Mouse (Mus musculus) thymus, adult 2 months (tissue): Measurements from ENCODE around the gene Usp6nl. TPM values are rescaled to one million over a fixed set of nuclear protein-coding genes. Genes with fewer than 3 reads are reported as not detected.

ENCODE experiments used
- DNase-seq: peaks from one replicate; pipeline ENCODE4 v3.0.0; 2021
- H3K27ac ChIP-seq: fragments of 200-500 bp; 2 replicates; pipeline ENCODE4 v1.5.1; 2012; ENCODE audit warnings: low read length, control low read depth; ENCODE audit not compliant: control insufficient read depth, insufficient read depth
- H3K27me3 ChIP-seq: fragments of 200-500 bp; 2 replicates; pipeline ENCODE4 v1.6.1; 2012; ENCODE audit warnings: mild to moderate bottlenecking, low read length, moderate library complexity, mixed read lengths; ENCODE audit not compliant: control insufficient read depth, insufficient read depth
- H3K36me3 ChIP-seq: fragments of 200-500 bp; 2 replicates; pipeline ENCODE4 v1.6.1; 2012; ENCODE audit warnings: mild to moderate bottlenecking, low read length, moderate library complexity; ENCODE audit not compliant: control insufficient read depth, insufficient read depth
- H3K4me1 ChIP-seq: fragments of 200-500 bp; replicated peaks from 2 replicates; pipeline ENCODE4 v1.6.1; 2012; ENCODE audit warnings: low read length; ENCODE audit not compliant: control insufficient read depth, insufficient read depth
- H3K4me3 ChIP-seq: fragments of 200-500 bp; 2 replicates; pipeline ENCODE4 v1.5.1; 2012; ENCODE audit warnings: mild to moderate bottlenecking, low read length, control low read depth, moderate library complexity; ENCODE audit not compliant: control insufficient read depth, insufficient read depth
- CTCF ChIP-seq: fragments of 200-500 bp; IDR thresholded peaks from 2 replicates; pipeline ENCODE4 v1.5.1; 2012; ENCODE audit warnings: mild to moderate bottlenecking, control low read depth, low read length, moderate library complexity, borderline replicate concordance; ENCODE audit not compliant: control insufficient read depth, poor library complexity, insufficient read depth; ENCODE audit errors: extremely low read depth
- POLR2A ChIP-seq: fragments of 200-500 bp; IDR thresholded peaks from 2 replicates; pipeline ENCODE4 v1.6.1; 2012; ENCODE audit warnings: mild to moderate bottlenecking, low read length, control low read depth, moderate library complexity; ENCODE audit not compliant: control insufficient read depth, poor library complexity, insufficient read depth; ENCODE audit errors: extremely low read depth
- WGBS: fragments of 180-500 bp; shearing (Covaris S2); methylation state at CpG from one replicate; pipeline ENCODE4 v1.1.7; 2018; 5-methylcytosine and 5-hydroxymethylcytosine counted together
- polyA plus RNA-seq: library from polyadenylated mRNA; depleted of rRNA; stranded (reverse); fragments of >200 nt; gene quantifications from 2 replicates; pipeline ENCODE4 v1.2.3, GENCODE M21; 2012

Gene Usp6nl
- polyA plus RNA-seq, 1 experiment, result 7.2 TPM

GRCm38 (mm10) chr2:6293825-6294444 is 28.5 kb upstream of the Usp6nl start:
- H3K36me3 ChIP-seq, result no peaks in the 10 kb centered on the region
- H3K27me3 ChIP-seq, result no peaks in the 10 kb centered on the region
- H3K4me1 ChIP-seq, result peaks cover 2% of the 10 kb centered on the region
- TF ChIP-seq CTCF (no peak), POLR2A (no peak)
- WGBS, result 90% methylated on average over 11 of the region's 11 CpGs
- no peak overlapping the region for H3K27ac ChIP-seq
- H3K4me3 ChIP-seq, result no peak overlapping the region
- DNase-seq, result no peak

GRCm38 (mm10) chr2:6294993-6295628 is 27.4 kb upstream of the Usp6nl start:
- no peak for DNase-seq
- peaks cover 2% of the 10 kb centered on the region for H3K4me1 ChIP-seq
- no peaks in the 10 kb centered on the region for H3K27me3 ChIP-seq
- 38% methylated on average over 7 of the region's 7 CpGs for WGBS
- no peak overlapping the region for H3K27ac ChIP-seq
- no peaks in the 10 kb centered on the region for H3K36me3 ChIP-seq
- no peak overlapping the region for H3K4me3 ChIP-seq
- TF ChIP-seq POLR2A, result no peak
- no peak for TF ChIP-seq CTCF

- H3K4me3 ChIP-seq, result no peak overlapping the region
- no peaks in the 10 kb centered on the region for H3K27me3 ChIP-seq
- H3K4me1 ChIP-seq, result no peaks in the 10 kb centered on the region
- no peaks in the 10 kb centered on the region for H3K36me3 ChIP-seq
- WGBS, result over 99% methylated on average over 4 of the region's 4 CpGs
- H3K27ac ChIP-seq, result no peak overlapping the region
- TF ChIP-seq CTCF (no peak), POLR2A (no peak)
- no peak for DNase-seq
Measured at GRCm38 (mm10) chr2:6304768-6305167, 17.7 kb upstream of the Usp6nl start.

GRCm38 (mm10) chr2:6306861-6307260 is 15.6 kb upstream of the Usp6nl start:
- TF ChIP-seq CTCF, result no peak
- TF ChIP-seq POLR2A, result no peak
- Histone ChIP-seq H3K27me3 (no peaks in the 10 kb centered on the region), H3K4me1 (no peaks in the 10 kb centered on the region), H3K36me3 (no peaks in the 10 kb centered on the region), H3K4me3 (no peak overlapping the region), H3K27ac (no peak overlapping the region)
- DNase-seq, result no peak
- WGBS, result 96% methylated on average over 3 of the region's 3 CpGs

- Histone ChIP-seq H3K36me3 (no peaks in the 10 kb centered on the region), H3K4me1 (no peaks in the 10 kb centered on the region), H3K4me3 (no peak overlapping the region), H3K27me3 (no peaks in the 10 kb centered on the region), H3K27ac (no peak overlapping the region)
- no peak for DNase-seq
- TF ChIP-seq CTCF (no peak), POLR2A (no peak)
- WGBS, result 2% methylated on average over 6 of the region's 6 CpGs
Measured at GRCm38 (mm10) chr2:6309373-6309821, 13.1 kb upstream of the Usp6nl start.

DNA sequence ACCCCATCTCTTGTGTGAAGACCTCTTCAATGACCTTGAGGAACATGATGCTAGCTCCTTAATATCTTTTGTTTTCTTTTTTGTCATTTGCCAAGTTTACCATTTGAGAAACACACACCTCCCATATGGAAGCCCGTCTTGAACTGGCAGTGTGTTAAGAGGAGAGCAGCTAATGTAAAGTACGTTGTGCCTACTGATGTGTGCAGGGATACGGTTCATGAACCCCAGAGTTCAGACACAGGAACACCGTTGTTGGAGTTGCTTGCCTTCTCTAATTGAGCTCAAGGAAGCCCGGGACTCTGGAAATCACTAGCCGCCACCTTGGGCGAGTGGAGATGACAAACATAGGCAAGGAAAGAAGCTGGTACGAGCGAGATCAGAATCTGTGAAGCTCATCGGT is 9.7 kb upstream of the Usp6nl start:
- no peak overlapping the region for H3K27ac ChIP-seq
- DNase-seq, result no peak
- H3K27me3 ChIP-seq, result no peaks in the 10 kb centered on the region
- no peaks in the 10 kb centered on the region for H3K4me1 ChIP-seq
- WGBS, result 95% methylated on average over 10 of the region's 10 CpGs
- H3K36me3 ChIP-seq, result no peaks in the 10 kb centered on the region
- no peak overlapping the region for H3K4me3 ChIP-seq
- TF ChIP-seq POLR2A (no peak), CTCF (no peak)
